Mouse (Mus musculus) WW6 (cell line): ENCODE data around the gene Gm14419.
"Not testable (repeated sequence)": the region's sequence is repeated elsewhere in the genome, so short reads cannot be mapped to it uniquely, and the experiment has no call there.

Source experiments
- DNase-seq: peaks from one replicate; pipeline ENCODE4 v3.0.0-alpha.2; 2013; ENCODE audit warnings: low read depth, low spot score

The Gm14419 gene

DNA sequence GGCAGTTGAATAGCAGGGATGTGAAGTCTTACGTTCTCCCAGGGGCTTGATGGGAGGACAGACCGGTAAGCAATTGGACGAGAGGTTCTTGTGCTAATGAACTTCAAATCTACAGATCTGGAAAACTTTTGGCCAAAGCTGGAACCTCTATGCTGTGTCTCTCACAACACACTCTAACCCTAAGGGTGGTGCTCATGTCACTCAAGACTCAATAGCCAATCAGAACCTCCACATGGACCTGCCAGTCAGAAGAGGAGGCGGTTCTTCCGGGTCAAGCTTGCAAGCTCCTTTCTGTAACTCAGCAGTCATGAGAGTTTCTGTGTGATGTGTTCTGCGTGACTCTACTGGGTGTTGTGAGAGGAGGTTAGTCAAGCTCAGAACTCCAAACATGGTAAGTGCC, at the start of gene Gm14419:
Gm14419 (plus strand) TSS at position 301 of the 400 bp plus-strand sequence.
- DNase-seq = not testable (repeated sequence)
